Mouse (Mus musculus) left cerebral cortex, adult 8-10 months (tissue): ENCODE measurements around the gene Angptl8. TPM values are rescaled to one million over a fixed set of nuclear protein-coding genes. Genes with fewer than 3 reads are reported as not detected.
"Not testable (repeated sequence)": the region's sequence is repeated elsewhere in the genome, so short reads cannot be mapped to it uniquely, and the experiment has no call there.

Source experiments
- DNase-seq, 2 experiments: peaks; one replicate each; pipeline ENCODE4 v3.0.0; 2022; ENCODE audit warnings: low spot score in 2 of 2
- total RNA-seq, 4 experiments: library from RNA; stranded (reverse); gene quantifications; 2 replicates each; pipeline ENCODE4 v1.2.4; 2022

Angptl8 gene
- total RNA-seq, 4 experiments from 2014 or later: not detected

DNA sequence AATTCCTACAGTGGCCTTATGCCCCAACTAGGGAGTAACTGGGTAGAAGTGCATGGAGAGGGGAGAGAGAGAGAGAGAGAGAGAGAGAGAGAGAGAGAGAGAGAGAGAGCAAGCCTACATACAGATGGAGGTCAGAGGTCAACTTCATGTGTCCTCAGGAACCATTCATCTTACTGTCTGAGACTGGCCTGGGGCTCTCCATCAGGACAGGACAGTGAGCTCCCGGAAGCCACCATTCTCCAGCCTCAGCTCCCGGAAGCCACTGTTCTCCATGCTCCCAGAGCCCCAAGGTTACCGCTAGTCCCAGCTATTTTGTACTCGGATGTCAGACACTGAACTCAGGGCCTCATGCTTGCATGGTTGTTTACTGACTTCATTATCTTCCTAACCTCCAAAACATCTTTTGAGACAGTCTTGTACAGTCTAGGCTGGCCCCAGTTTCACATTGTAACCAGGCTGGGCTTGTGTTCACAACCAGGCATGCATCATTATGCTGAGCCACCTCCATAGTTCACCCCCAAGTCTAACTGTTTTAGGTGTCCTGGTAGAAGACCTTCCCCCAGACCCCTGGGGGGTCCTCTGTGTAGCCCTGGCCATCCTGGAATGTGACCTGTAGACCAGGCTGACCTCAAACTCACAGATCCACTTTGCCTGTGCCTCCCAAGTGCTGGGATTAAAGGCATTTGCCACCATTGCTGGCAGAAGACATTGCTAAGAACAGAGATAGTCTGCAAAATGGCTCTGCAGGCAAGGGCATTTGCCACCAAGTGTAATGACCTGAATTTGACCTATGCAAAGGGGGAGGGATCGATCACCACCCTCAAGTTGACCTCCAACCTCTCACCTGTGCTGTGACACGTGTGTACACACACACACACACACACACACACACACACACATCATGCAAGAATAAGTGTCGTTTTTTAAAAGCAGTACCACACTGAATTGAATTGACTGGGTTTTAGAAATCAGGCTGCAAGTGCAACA lies 14.7 kb downstream of the Angptl8 start:
- DNase-seq: no peak

DNA sequence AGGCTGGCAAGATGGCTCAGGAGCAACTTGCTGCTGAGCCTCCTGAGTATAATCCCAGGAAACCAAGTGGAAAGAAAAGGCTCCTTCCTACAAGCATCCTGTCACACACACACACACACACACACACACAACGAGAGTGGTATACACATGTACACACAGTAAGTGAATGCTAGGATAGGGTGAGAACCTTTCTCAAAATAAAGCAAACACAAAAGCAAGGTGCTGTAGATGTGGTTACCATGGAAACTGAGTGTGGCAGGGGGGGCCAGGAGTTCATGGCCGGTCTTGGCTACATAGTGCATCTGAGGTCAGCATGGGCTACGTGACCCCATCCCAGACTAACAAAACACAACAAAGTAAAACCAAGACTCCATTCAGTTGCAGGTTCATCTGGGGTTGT lies 15.8 kb downstream of the Angptl8 start:
- no peak for DNase-seq

DNA sequence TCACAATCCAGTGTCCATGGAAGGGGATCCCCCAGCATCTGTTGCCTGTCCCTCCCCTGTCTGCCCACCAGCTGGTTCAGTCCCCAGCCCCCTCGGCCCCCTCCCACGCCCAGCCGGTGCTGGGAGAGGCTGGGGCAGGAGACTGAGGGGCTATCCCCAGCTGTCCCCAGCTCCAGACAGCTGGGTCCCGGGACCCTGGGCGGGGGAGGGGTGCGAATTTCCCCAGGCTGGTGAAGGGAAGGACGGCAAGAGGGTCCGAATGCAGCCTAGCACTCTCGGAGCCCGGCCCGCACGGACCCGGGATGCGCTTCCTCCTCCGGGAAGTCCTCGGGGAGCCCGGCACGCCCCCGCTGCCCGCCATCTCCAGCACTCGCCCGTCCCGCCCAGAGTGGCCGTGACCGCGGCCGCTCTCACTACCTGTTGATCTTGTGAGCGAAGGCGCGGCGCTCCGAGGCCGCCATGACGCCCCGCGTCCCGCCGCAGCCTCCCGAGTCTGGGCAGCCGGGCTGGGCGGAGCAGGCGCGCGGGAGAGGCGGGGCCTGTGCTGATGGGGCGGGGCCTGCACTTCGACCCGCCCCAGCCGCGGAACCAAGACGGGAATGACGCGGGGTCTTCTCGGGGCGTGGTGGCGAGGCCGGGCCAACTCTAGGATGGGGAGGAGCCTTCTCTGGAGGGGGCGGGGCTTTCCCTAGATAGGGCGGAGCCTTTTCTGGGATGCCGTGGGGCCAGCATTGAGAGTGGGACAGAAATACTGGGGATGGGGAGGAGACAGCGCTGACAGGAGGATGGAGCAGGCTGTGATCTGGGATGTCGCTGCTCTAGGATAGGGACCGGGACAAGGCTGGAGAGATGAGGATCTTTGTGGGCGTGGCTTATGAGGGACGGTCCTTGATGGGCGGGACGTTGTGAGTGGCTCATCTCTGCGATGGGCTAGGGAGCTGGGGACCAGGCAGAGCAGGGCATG lies 17.1 kb downstream of the Angptl8 start, which contains the start of gene Dock6:
TSS of gene Dock6 (minus strand) at position 508 of the 964 bp plus-strand sequence.
- DNase-seq: peak; percentile 53 to 63

DNA sequence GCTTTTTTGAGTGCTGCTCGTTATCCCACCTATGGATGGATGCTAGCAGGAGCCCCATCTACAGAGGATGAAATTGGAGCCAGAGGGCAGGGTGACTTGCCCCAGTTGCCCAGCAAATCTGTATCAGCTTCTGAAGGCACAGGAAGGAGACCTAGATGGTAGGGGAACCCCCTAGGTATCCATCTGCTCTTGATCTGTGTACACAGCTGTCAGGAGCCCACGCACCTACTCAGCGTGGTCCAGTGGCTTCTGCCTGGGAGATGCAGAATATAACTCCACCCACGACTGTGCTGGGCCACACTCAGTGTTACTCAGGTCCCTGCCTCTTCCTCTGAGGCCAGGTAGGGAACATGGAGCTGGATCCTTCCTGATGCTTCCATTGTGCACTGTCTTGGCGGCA lies 18.7 kb downstream of the Angptl8 start:
- no peak for DNase-seq

DNA sequence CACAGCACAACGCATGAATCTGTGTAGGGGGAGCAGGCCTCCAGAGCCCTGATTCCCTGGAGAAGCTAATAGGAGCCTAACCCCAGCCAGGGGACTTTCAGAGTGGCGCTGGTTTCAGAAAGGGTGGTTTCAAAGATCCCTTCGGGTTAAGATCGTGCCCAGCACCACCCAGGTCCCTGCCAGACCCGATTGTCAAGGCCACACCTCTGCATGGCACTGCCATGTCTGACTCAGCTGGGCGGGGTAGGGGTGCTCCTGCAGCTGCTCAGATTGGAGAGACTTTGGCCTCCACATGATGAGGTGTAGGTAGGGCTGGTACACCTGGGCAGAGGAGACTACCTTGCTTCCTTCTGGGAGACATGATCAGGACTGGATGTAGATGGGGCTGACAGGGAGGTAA lies 19.6 kb downstream of the Angptl8 start:
- DNase-seq: no peak

DNA sequence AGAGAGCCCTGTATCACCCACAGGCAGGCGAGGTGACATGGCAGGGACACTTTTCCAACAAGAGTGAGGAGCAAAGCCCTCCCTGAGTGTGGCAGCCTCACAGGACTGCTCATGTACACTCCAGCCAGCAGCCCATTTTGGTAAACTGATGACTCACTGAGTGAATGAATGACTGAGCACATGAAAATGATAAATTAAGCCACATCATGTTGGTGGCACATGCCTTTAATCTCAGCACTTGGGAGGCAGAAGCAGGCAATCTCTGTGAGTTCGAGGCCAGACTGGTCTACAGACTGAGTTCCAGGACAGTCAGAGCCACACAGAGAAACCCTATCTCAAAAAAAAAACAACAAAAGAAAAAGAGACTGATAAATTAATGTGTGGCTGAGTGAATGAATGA lies 22.2 kb downstream of the Angptl8 start:
- no peak for DNase-seq

DNA sequence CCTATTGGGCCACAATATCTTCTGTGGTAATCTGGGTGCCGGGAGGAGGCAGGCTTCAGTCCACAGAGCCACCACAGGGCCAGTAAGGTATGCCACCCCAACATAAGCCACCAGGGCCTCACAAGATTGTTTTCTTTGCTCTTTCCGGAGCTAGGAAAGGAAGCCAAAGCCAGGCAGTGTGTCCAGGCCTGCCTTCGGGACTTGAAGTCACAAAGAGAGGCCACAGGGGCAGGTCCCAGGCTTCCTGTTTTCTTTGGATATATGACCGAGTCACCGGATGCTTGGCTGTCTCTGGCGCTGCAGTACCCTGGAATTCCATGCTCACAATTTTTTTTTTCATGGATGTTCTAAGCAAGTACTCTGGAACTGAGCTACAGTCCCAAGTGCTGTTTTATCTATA lies 22.8 kb downstream of the Angptl8 start:
- no peak for DNase-seq

DNA sequence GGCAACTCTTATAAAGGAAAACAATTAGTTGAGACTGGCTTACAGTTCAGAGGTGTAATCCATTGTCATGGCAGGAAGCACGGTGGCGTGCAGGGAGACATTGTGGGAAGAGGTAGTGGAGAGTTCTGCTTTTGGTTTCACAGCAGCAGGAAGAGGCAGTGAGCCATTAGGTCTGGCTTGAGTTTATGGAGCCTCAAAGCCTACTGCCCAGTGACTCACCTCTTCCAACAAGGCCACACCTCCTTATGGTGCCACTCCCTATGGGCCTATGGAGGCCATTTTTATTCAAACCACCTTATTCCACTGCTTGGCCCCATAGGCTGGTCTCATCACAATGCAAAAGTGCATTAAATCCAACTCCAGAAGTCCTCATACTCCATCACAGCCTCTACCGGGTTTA lies 24.3 kb downstream of the Angptl8 start:
- no peak for DNase-seq

DNA sequence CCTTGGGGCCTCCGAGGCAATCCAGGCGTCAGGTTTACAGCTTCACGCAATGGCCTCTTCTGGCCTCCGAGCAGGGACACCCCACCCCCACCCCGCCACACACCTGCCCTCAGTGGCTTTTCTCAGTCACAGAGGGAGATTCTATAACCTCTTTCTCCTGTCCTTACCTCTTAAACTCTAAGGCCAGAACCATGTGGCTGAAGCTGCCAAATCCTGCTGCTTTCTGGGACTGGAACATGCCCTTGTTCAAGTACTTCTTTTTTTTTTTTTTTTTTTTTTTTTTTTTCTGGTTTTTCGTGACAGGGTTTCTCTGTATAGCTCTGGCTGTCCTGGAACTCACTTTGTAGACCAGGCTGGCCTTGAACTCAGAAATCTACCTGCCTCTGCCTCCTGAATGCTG lies 25.0 kb downstream of the Angptl8 start:
- DNase-seq: not testable (repeated sequence)

DNA sequence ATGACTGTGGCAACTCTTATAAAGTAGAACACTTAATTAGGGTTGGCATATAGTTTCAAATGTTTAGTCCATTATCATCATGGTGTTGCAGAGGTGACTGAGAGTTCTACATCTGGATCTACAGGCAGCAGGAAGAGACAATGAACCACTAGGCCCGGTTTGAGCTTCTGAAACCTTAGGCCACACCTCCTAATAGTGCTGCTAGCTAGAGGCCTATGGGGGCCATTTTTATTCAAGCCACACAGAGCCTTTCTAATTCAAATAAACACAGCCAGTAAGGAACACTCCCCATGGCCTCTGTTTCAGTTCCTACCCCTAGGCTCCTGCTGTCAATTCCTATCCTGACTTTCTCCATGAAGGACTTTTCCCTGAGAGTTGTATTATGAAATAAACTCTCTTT lies 26.9 kb downstream of the Angptl8 start:
- DNase-seq: no peak

DNA sequence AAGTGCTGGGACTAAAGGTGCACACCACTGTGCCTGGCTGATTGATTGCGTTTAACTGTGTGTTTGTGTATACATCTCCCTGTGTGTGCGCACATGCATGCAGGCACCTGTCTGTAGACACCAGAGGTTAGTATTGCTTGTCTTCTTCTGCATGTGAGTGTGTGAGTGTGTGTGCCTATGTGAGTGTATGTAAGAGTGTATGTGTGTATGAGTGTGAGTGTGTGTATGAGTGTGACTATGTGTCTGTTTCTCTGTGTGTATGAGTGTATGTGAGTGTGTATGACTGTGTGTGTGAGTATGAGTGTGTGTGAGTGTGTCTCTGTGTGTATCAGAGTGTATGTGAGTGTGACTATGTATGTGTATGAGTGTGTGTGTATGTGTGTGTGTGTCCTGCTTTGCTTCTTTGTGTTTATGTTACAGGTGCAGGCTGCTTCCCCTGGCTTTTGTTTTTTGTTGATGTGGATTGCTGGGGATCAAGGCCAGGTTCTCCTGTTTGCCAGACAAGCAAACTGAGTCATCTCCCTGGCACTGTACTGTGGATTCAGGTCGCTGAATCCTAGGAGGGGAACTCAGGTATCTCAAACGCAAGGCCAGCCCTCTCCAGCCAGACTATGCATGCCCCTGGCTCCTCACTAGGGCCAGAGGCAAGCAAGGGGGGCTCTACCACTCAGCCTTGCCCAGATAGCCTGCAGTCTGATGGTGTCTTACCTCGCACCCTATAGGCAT lies 30.5 kb downstream of the Angptl8 start:
- DNase-seq: no peak

DNA sequence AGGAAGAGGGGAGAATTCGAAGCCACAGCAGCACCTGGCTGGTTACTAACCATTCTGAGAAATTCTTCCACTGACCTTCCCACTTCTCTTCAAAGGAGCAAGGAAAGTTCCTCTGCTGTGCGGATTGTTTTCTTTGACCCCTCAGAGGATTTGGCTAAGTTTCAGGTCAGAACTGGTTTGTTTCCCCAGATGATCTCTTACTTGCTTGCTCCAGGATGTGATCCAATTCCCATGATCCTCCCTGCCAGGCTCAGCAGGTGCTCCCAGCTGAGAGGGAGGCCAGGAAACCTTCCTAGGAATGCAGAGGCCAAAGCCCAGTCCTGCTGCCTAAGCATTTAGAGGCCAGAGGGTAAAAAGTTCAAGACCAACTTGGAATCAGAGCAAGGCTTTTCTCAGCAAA lies 31.3 kb downstream of the Angptl8 start:
- no peak for DNase-seq

DNA sequence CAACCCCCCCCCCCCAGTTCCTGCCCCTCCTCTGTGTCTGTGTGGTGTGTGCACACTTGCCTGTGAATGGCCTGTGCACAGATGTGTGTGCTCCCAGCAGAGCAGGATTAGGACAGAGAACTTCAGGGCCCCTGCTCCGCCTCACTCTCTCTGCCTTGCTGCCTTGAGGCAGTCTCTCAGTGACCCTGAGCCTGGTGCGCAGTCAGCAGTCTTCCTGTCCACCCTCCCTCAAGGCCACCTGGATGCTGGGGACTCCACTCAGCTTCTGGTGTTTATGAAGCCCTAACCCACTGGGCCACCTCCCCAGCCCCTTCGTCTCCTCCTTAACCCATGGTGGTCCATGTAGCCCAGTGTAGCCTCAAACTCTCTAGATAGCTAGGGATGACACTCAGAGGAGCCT lies 32.4 kb downstream of the Angptl8 start:
- DNase-seq: no peak

DNA sequence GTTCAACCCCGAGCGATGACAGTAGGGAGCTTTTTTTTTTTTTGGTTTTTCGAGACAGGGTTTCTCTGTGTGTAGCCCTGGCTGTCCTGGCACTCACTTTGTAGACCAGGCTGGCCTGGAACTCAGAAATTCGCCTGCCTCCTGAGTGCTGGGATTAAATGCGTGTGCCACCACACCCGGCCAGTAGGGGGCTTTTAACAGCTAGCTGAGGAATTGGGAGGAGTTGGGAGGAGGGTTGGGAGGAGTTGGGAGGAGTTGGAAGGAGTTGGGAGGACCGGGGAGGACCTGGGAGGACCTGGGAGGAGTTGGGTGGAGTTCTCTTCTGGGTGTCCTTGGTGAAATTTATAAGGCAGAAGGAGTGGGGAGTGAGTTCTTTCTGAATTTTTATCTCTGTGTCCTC lies 34.0 kb downstream of the Angptl8 start:
- DNase-seq: not testable (repeated sequence)

DNA sequence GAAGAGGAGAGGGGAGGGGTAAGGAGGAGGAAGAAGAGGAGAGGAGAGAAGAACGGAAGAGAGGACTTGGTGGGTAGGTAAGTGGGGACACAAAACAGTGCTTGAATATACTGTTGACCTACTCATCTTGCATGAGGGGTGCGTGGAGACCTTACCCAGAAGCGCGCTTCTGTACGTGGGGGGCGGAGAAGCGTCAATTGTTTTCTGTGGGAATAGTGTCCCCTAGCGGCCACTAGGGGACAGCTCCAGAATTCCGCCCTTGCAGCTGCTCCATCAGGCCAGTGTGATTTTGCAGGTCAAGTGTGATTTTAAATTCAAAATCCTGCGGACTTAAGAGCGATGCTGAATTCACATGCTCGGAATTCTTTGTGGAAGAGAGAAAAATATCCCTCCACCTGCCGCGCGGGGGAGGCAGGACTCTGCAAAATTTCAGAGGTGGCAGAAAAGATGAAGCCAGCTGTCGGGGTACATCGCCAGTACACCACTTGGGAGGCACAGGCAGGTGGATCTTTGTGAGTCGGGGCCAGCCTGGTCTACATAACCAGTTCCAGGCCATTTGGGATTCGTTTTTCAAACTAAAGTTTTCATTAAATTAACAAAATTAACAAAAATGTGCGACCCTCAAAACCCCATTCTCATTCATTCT lies 35.7 kb downstream of the Angptl8 start:
- DNase-seq: no peak

DNA sequence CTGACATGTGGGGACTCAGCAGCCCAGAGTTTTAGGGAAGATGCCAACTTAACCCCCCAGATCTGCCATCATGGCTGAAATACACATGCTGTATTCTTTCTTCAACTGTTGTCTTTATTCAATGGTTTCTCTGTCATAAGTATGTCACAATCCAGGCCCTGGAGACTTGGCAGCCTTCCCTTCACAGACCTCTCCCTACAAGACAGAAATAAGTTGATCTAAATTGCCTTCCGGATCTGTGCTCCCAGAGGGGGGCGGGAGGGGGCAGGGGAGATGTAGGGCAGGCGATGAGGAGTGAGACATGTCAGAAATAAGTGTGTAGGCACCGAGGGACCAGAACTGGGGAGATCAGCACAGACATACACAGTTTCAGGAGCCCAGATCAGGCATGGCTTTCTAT lies 36.9 kb downstream of the Angptl8 start:
- no peak for DNase-seq

DNA sequence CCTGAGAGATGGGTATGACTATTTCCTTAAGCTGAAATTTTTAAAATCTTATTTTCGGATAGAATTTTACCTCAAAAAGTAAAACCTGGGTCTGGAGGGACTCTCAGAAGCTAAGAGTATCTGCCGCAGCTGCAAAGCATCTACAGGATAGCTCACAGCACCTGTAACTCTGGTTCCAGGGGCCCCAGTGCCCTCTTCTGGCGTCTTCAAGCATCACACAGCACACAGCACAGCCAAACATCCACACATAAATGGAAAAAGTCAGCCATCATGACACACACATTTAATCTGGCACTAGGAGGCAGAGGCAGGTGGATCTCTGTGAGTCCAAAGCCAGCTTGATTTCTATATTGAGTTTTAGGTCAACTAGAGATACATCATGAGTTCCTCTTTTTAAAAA lies 41.3 kb downstream of the Angptl8 start:
- no peak for DNase-seq
